Mouse (Mus musculus) testis, adult 2 months (tissue): ENCODE measurements around the gene Mymk.

Source experiments
- CTCF ChIP-seq: fragments of 200-500 bp; IDR thresholded peaks from 2 replicates; pipeline ENCODE4 v1.5.1; 2012; ENCODE audit warnings: low read depth, mild to moderate bottlenecking, inconsistent platforms, low read length, moderate library complexity; ENCODE audit not compliant: control insufficient read depth, insufficient read depth, insufficient replicate concordance
- POLR2A ChIP-seq: fragments of 200-500 bp; IDR thresholded peaks from 2 replicates; pipeline ENCODE4 v1.6.1; 2012; ENCODE audit warnings: low read depth, mild to moderate bottlenecking, inconsistent platforms, low read length, moderate library complexity; ENCODE audit not compliant: control insufficient read depth

GRCm38 (mm10) chr2:27045979-27046770 is 25.8 kb downstream of the Mymk start:
- TF ChIP-seq CTCF (no peak), POLR2A (no peak)
